Mouse (Mus musculus): ENCODE measurements at regions not wholly inside any gene's neighbourhood (a gene's known extent, or its start where the extent isn't known, plus 50 kb on each side); places are given as distances from the start of the nearest gene placed in this dataset.

- ATAC-seq (ENCODE audit: poor library complexity, severe bottlenecking), result no peak
Observed at GRCm38 (mm10) chr6:50776931-50777495, 122.8 kb upstream of the Npvf start.

- ATAC-seq (ENCODE audit: poor library complexity, severe bottlenecking), result no peak
Observed at GRCm38 (mm10) chr6:50777827-50778226, 123.6 kb upstream of the Npvf start.

DNA sequence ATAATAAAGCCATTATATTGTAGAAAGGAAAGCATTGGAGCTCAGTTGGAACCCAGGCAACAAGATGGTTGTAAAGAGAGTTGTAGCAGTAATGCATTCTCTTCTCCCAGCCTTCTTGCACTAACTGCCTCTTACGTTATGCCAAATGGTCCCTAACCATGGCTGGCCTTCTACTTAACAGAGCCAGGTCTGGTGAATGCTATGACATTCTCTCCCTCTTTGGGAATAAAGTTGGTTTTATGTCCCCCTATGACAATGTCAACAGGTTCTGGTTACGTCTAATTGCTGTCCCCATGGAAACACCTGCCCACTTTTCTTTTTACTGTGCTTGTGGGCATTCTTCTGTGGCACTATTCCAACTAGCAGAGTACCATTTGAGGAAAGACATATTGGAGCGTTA lies 126.4 kb upstream of the Npvf start:
- no peak for ATAC-seq (ENCODE audit: poor library complexity, severe bottlenecking)

GRCm38 (mm10) chr6:50781271-50781670 lies 127.0 kb upstream of the Npvf start:
- ATAC-seq (ENCODE audit: poor library complexity, severe bottlenecking), result no peak

DNA sequence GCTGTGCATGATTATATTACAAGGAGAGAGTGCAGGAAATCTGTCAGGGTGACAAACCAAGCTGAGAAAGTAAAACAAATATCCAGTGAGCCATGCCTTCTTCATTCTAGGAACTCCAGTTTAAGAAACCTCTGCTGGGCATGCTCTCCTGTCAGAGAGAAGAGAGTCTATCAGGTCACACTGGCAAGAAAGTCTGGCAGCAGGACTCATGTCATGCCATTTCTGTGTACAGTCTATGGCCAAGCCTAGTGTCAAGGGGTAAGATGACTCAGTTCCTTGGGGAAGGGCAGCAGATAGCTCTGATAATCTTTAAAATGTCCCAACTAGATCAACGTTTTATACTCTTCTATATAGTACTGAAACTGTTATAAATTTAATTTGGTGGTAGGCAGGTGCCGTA lies 128.0 kb upstream of the Npvf start:
- ATAC-seq (ENCODE audit: poor library complexity, severe bottlenecking), result no peak

DNA sequence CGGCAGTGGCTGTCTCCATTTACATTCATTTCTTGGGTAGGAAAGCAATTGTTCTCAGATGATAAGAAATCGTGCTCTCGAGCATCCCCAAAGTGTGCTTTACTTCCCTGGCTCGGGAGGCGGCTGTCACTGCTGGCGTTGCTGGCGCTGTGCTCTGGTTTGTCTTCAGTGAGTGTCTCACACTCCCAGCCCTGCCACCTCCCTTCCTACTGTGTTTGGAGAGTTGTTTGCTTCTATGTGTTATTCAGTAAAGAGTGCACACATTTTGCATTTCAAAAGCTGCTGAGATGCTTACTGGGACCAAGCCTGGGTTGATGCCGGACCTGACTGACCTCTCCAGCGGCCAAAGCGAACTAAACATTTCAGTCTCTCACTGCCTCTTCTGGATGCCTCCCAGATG lies 129.3 kb upstream of the Npvf start:
- ATAC-seq (ENCODE audit: poor library complexity, severe bottlenecking), result no peak

DNA sequence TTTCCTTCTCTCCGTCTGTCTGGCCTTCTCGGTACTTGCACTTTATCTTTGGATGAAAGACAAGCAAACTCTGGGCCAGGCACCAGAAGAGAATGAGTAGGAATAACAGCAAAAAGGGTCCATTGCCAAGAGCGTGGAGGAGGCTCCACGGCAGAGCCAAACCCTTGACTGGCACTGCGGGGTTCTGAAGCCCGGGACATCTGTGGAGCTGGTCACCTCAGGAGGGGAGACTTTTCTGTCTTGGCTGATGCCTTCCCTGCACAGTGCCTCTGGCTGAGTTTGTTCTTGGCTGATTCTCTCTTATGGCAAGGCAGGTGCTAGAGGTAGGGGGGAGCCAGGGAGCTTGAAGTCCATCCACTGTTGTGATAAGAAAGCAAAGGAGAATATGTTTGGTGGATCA lies 130.1 kb upstream of the Npvf start:
- ATAC-seq (ENCODE audit: poor library complexity, severe bottlenecking), result no peak

- ATAC-seq (ENCODE audit: poor library complexity, severe bottlenecking), result no peak
Observed at GRCm38 (mm10) chr6:50787666-50788065, 133.4 kb upstream of the Npvf start.

DNA sequence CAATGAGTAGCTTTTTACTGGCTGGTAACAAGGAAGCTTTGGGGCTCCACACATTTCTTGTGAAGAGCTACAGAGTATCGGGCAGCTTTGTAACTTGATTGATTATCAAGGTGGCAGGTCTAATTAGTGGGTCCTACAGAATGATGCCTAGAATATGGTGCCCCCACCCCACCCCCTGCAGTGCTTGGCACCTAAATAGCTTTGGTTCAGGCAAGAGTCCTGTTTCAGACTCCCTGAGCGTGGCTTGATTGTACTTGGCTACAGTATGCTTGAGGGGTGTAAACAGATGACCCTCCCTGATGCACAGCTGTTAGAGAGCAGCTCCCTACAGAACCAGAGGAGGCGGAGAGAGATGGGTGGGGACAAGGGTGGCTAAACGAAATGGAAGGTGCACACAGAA lies 145.7 kb upstream of the Npvf start:
- ATAC-seq (ENCODE audit: poor library complexity, severe bottlenecking), result no peak

- ATAC-seq (ENCODE audit: poor library complexity, severe bottlenecking), result no peak
Observed at GRCm38 (mm10) chr6:50802956-50803355, 148.7 kb upstream of the Npvf start.

- no peak for ATAC-seq (ENCODE audit: poor library complexity, severe bottlenecking)
Observed at GRCm38 (mm10) chr6:50804477-50805005, 150.3 kb upstream of the Npvf start.

DNA sequence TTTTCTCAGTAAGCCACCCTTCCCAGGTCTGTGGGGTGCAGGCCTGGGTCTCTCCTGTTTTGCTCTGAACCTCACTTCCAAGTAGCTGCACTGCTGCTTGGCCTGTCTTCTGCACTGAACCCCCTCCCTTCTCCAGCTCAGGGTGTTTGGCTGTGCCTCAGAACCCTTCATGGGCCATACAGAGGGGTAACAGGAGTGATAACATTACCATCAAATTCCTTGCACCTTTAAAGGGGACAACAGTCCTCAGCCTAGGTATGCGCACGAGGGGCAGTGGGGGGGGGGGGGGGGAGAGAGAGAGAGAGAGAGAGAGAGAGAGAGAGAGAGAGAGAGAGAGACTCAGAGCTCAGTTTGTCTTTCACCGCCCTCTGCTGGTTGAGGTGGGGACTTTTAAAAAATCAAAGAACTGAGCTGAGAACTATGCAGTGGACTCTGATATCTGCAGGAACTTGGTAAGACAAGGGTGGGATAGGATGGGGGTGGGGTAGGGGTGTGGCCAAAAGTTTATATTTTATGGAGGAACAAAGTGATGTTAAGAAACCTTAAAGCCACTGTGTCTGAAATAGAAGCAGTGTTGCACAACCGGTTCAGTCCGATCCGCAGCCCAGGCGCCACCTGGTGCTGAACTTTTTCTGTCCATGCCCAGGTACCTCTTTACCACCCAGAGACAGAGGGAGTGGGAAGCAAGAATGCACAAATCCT lies 152.3 kb upstream of the Npvf start:
- ATAC-seq (ENCODE audit: poor library complexity, severe bottlenecking), result no peak

GRCm38 (mm10) chr6:50807187-50808012 lies 153.2 kb upstream of the Npvf start:
- no peak for ATAC-seq (ENCODE audit: poor library complexity, severe bottlenecking)

GRCm38 (mm10) chr6:50808126-50808525 lies 153.9 kb upstream of the Npvf start:
- no peak for ATAC-seq (ENCODE audit: poor library complexity, severe bottlenecking)

GRCm38 (mm10) chr6:50808811-50809668 lies 154.8 kb upstream of the Npvf start:
- no peak for ATAC-seq (ENCODE audit: poor library complexity, severe bottlenecking)

DNA sequence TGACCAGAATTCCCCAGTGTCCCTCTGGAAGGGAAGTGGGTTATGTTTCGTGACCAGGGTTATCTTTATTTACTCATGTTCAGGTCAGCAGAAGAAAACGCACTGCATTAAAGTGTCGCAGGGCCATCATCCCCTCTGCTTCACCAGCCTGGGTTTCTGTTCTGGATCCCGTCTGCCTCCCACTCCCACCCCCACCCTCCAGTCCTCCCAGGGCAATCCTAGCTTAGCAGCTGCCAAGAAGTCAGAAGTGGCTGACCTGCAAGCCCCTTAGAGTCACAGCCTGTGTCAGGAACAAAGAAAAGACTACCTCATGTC lies 155.4 kb upstream of the Npvf start:
- ATAC-seq (ENCODE audit: poor library complexity, severe bottlenecking), result no peak

DNA sequence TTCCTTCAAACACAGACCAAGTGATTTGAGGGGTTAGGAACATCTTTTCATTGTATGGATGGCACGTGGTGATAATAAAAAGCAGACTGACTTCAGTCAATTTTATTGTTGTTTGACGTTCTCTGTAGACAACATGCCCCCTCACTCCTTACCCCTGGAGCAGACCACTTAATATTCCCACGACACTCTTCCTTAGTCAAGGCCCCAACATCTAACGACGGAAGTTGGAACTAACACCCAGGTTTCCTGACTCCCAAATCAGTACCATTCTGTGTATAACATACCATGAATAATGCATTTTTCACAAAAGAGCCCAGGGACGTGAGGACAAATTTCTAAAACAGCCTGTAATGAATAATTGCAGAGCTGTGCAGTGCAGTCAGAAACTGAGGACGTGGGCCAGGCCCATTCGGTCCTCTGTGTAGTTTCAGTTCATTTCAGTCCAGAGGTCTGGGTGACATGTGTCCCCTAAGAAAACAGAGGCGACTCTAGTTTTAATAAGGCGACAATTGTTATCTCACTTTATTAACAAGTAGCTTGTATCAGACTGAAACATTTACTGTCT lies 160.8 kb upstream of the Npvf start:
- ATAC-seq (ENCODE audit: poor library complexity, severe bottlenecking), result no peak

DNA sequence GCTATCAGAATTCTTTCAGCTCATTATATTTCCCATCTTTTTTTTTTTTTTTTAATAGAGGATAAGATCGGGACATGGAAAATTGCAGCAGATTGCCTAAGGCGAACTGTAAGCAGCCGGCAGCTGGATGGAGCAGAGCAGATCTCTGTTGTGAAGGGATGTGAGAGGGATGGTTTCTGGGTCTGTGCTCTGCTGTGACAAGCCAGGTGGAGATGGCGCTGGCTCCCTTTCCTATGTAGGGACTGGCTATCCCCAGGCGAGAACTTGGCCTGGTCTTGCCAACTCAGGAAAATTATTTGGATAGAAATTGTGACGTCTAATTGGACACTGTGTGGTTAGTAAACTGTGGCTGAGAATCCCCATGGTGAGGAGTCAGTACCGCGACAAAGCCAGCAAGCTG lies 161.3 kb upstream of the Npvf start:
- ATAC-seq (ENCODE audit: poor library complexity, severe bottlenecking), result no peak

DNA sequence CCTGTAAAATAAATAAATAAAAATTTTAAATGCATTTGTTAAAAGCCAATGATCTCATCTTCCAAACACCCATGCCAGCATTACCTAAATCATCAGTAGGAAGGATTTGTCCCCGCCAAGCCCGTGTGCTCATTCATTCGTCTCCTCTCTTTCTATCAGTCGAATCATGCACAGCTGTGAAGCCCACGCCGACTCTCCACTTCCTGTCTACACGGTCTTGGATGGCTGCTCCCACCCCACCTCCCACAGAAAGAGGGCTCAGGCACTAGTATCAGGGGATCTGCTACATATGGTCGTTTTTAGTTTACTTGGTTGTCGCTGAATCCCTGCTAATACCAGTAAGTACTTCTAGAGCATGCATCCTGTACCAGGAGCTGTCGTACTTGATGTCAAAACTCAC lies 163.2 kb upstream of the Npvf start:
- ATAC-seq (ENCODE audit: poor library complexity, severe bottlenecking), result no peak

- ATAC-seq (ENCODE audit: poor library complexity, severe bottlenecking), result no peak
Observed at GRCm38 (mm10) chr6:50818433-50818832, 164.2 kb upstream of the Npvf start.
